Mouse (Mus musculus): ENCODE results near the gene Rrp7a.

DNA sequence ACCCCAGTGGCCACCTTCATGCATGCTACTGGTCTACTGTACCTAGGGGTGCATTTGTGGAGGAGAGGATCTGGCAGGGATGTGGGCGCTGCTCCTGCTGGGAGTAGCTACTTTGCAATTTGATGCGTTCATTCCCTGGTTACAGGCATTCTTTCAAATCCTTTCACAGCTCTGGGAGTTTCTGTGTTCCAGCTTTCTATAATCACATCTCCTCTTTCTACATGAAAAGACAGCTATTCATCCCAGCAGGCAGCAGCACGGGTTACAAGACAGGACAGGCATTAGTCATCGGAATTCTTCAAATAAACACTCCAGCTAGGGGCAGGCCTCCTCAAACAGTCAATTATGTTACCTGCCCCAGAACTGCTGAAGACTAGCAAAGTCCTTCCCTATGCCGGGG lies 20.3 kb upstream of the Rrp7a start:
- TF ChIP-seq CTCF (IDR thresholded peaks at IDR 0.05; ENCODE audit: borderline replicate concordance, insufficient read depth, low read length) (no peak), POLR2A (IDR thresholded peaks at IDR 0.05; ENCODE audit: low read depth, low read length) (no peak)

Data from embryonic fibroblast, embryonic 13.5 days (primary cell).